Mouse (Mus musculus) frontal cortex, postnatal 36 days (tissue): ENCODE measurements around the gene Sh3pxd2a.

Experiments
- DNase-seq, 2 experiments: peaks; one replicate each; pipeline ENCODE4 v3.0.0; 2022; ENCODE audit warnings: low spot score in 2 of 2

Gene Sh3pxd2a

DNA sequence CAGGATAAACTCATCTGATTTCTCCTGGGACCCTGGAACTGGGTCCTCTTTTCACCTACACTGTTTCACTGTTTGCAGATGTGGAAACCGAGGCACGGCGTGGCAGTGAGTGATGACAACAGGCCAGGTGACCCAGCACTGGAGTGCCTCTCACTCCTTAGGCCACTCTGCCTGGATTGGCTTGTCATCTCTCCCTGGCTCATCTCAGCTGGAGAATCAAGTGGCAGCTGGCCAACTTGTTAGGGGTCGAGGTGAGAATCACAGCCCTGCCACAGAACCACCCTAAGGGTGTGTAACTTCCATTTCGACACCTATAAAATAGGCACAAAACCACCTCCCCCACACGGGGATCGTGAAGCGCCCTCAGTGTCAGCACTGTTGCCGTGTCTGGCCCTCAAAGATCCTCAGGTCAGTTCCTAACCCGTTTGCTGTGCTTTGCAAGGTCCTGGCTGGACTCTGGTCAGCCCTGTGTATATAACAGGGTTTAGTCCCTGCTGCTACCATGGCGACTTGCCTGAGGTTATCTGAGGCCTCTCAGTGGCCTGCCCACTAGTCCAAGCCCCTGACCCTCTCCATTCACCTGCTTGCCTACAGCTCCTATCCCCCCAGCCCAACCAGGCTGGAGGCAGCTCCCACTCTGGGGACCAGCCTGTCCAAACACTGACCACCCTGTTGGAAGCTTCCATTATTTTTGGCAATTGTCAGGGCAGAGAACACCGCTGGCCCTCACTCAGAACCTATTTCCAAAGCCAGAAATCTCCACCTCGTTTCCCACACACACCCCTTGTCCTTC, 6.3 kb downstream of the Sh3pxd2a start:
- DNase-seq, result no peak

DNA sequence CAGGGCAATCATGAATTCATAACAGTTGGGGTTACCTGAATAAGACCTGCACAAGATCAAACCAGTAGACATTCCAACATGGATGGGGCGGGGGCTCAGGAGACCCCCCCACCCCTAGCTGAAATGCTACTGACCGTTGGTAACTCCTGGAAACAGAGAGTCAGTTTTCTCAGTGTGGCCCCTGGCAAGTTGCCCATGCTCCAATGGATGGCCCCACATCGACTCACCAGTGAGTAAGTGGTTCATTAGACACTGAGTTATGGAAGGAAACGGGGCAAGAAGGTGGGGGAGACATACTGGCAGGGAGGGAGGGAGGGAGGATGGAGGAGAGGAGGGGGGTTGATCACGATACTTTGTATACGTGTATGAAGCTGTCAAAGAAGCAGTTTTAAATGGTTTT, 8.2 kb downstream of the Sh3pxd2a start:
- DNase-seq, result no peak

DNA sequence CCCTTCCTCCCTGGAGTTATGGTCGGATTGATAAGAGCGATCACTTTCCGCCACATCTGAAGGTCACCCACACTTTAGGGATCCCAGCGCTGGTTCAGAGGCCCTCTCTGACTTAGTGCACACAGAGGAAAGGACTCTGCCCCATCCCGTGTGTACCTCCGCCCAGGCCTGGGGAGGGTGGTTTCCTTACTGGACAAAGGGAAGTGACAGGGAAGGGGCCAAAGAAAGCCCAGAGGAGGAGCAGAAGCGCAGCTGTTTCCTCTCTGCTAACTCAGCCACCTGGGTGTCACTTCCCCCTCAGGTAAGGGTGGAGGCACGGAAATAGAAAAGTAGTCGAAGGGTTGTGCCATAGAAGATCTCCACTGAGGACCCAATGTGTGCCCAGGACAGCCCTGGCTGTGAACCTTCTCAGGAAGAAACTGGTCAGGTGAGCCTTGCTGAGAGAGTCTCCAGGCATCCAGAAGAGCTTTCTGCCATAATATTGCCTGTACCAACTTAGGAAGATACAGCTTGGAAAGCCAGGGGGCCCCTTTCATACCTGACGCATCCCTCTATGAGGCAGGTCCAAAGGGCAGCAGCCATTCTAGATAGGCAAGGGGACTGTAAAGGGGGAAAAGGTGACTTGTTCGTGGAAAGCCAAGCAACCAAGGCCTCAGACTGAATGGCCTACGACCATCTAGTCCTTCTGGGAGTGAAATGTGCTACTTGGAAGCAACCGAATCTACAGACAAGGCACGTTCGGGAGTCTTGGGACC, 9.0 kb downstream of the Sh3pxd2a start:
- no peak for DNase-seq

DNA sequence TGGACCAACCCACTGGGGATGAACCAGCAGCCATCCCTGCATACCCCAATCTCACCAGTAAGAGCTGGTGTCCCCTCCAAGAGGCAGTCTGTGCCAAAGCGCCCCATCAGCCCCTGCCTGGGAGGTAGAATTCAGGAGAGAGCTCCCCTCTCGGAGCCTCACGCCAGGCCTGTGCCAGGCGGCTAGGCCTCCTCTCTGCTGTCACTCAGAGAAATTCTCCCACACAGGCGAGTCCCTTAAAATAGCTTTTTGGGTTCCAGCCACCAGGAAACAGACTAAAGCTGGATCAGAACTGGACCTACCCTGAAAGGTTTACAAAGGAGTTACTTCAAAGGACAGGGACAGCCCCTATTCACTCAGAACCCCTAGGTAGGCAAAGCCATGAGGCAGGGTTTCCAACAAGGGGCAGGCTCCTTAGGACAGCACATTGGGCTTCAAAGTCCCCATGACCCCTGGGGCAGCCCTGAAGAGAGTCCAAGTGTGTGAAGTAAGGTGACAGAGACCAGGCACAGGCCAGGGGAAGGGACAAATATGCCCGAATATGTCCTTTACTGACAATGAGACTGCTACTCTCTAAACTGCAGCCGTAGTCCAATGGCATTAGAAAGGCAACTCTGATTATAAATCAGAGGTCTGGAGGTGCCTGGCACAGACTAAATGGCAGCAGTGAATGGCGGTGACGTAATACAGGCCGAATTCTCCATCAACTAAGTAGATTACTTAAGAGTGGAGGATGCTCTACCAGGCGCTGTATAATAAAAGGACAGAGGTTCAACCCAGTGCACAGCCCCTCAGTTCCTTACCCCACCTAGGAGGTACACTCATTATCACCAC, 9.8 kb downstream of the Sh3pxd2a start:
- DNase-seq, result peak; percentile 33 to 59

DNA sequence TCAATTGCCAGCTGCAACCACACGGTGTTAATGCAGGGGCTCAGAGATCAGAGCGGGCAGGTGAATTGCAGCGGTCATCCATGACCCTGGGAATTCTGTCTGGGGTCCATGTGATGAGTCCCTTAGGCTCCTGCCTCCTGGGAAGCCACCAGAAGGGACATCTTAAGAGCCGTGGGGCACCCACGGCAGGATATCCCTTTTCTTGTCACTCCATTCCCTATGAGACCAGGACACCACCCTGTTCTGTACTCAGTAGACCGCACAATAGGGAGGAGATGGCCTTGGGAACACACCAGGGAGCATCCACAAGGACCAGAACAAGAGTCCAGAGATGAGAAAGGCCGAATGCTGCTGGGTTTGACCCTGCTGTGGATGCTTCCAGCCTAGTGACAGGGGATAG, 10.8 kb downstream of the Sh3pxd2a start:
- no peak for DNase-seq

DNA sequence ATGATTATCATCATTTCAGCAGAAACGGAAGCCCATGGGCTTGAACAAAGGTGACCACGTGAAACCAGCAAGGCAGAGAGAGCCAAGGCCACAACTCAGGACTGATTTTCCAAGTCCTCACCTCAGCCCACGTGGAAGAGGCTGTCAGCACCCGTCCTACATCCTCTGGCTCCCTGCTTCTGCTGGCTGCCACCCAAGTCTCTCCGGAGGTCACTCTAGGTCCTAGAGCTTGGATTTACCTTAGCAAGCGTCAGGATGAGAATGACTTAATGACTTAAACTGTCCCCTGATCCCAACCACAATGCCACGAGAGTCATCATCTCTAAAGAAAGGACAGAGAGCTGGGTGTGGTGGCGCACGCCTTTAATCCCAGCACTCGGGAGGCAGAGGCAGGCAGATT, 11.5 kb downstream of the Sh3pxd2a start:
- DNase-seq, result no peak

DNA sequence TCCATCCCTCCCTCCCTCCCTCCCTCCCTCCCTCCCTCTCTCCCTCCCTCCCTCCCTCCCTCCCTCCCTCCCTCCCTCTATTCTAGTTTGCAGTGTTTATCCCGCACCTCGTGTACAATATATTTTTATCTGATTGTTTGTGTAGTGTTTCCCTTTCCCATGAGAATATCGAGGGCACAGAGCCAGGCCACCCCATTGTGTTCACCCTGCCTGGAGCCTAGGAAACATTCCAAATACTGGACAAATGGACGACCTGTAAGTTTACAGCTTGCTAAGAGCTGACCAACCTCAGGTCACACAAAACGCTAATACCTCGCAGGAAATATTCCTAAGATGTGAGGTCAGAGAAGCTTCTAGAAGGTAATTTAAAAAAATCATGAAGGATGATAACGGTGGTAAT, 12.0 kb downstream of the Sh3pxd2a start:
- no peak for DNase-seq

DNA sequence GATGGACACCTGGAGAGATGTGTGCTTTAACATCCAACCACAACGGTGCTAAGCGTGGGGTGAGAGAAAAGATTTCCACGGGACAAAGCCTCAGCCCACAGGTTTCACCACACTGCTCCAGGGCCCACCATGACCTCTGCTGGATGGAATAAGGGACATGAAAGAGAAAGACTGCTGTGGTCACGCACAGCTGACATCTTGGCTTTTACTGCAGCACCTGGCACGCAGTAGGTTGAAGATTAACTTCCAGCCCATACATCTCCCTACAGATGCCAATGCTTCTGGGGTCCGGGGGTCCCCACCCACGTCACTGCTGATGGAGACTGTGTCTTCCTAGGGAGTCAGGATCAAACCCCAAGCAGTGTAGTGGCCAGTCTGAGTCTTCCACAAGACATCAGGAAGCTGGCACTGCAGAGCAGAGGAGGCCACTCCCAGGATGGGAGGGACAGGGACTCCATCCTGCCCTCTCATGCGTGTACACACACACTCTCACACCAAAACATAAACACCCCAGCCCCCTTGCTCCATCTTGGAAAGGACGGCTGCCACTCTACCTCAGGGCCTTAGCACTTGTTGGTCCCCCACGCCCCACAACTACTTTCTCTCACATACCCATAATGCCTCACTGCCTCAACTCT, 12.6 kb downstream of the Sh3pxd2a start:
- no peak for DNase-seq

DNA sequence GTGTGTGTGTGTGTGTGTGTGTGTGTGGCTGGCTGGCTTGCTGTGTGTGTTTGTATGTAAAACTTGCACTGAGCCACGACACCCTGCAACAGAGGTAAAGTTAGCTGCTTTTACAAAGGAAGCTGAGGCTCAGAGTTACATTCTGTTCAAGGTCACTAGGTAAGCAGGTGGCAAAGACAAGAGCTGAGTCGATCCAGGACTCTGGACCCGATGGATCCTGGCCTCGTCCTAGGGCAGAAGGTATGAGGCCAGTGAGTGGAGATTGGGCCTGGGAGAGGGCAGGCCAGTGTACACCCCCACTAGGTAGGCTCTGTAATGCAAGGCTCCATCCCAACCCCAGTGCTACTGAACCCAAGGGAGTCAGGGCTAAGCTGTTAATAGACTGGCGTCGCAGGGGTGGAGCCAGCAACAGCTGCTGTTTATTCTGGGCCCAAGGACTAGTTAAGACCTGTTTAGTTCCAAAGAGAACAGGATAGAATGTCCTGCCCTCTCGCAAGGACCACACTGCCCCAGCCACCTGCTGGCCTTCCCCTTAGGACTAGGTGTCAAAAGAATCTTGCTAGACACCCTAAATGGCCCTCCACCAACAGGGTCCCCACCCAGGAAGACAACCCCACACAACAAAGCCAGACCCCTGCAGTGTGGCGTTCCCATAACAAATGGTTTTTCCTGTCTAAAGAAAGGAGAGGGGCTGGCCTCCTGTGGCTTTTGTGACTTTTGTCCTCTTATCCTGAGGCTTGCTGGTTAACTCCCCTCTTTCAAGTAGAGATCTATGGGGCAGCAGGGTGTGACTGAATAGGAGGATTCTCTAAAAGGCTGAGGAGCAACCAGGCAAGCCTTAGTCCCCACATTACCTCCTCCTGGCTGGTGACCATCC, 13.7 kb downstream of the Sh3pxd2a start:
- DNase-seq, result no peak

DNA sequence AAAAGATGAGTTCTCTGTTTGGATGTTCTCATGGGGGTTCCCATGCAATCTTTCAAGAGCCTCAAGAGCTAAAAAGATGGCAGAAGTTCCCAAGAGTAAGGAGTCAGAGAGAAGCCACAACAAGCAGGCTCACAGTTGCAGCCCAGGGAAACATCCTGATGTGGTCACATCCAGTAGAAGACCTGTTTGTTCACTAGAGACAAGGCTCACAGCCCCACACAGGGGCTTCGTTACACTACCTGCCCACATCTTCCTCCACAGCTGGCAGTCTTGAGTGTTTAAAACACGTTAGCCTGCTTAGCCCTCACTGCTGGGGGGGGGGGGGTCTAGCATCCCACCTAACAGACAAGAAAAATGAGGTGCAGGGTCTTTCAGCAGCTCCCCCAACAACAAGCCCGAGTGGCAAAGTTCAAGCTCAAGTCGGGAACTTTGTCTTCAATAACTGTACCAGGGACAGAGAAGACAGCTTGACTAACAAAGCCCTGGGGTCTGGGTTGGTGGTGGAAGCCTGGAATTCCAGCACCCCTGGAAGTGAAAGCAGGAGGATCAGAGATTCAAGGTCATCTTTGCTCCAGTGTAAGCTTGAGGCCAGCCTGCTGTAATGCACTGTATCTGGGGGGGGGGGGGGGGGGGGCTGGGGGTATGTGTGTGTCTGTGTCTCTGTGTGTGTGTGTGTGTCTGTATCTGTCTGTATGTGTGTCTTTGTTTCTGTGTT, 14.5 kb downstream of the Sh3pxd2a start:
- DNase-seq, result no peak

DNA sequence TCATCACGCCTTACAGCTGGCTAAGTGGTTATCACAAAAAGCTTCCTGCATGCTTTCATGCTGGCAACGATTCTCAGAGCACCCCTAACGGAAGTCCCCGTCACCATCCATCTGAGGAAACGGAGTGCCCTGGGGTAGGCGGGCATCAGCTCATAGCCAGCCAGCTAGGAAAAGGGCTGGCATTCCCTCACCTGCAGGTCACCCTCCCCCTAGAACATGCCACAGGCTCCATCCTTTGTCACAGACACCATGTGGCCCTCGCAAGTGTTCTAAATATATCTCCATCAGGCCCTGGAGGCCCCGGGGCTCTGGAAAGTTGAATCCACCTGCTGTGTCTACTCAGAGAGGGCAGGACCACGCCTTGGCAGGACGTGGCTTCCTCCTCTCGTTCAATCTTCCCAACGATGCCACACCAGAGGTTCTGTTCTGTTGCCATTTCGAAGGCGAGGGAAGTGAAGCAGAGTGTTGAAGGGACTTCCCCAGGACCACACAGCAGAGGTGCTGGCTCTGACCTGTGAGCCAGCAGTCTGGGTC, 15.5 kb downstream of the Sh3pxd2a start:
- no peak for DNase-seq

DNA sequence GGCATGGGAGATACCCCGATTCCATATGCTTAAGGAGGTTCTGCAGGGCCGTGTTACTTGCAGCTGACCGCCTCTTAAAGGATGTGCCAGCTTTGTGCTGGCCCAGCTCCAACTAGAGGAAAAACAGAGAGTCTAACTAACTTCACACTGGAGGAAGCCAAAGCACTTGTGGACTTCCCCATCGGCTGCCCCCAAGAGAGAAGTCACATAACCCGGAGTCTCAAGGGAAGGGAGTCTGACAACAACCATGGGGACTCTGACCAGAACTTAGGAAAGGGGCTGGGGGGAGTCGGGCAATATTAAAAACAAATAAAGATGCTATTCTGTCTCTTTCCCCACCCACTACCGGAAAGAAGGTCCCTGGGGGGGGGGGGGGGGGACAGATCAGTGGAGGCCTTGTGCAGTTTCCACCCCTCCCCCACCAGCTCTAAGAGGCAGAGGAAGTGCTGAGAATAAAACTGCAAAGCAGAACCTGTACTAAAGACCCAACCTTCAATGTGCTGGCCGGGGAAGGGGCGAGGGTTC, 17.3 kb downstream of the Sh3pxd2a start:
- DNase-seq, result no peak

DNA sequence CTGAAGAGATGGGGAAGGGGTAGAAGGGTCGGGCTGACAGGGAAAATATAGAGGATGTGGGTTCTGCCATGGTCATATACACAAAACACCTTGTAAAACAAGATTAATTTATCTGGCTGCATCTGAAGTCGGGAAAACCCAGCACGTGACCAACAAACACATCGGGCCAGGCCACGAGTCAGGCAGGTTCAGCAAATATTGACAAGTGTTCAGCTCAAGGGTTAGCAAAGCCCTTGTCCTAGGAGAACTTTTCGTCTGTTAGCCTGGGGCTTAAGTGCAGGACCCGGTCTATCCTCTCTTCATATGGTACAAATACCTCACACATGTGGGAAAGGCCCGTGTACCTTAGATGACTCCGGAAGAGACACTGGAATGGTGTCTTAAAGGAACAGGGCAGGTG, 18.1 kb downstream of the Sh3pxd2a start:
- no peak for DNase-seq

DNA sequence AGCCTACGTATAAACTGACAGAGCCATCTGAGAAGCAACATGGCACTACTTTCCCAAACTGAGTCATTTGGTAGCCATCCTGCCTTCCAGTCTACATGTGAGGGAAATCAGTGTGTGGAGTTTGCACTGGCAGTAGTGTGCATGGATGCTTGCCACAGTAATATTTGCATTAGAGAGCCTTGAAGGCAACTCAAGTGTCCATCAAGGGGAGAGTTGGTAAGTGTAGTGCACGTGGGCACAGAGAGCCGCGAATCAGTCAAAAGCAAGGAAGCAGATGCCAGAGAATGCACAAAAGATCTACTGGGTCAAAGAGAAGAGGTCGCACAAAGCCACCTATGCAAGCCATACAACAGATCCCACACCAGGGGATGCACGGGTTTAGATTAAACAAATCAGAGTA, 18.5 kb downstream of the Sh3pxd2a start:
- DNase-seq, result no peak

DNA sequence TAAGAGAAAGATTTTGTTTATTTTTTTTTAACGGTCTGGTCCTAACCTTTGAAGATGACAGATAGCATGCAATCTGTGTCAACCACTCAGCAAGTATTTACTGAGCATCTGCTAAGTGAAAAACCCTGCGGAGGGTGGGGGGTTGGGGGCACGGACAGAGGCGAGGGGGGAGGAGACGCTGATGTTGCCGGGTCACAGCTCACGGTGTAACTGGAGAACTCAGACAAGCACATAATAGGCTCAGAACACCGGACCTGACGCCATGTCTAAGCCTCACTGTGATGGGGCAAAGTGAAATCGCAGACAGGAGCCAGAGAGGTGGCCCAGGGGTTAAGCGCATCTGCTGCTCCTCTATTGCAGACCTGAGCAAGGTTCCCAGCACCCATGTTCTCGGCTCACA, 19.7 kb downstream of the Sh3pxd2a start:
- no peak for DNase-seq

DNA sequence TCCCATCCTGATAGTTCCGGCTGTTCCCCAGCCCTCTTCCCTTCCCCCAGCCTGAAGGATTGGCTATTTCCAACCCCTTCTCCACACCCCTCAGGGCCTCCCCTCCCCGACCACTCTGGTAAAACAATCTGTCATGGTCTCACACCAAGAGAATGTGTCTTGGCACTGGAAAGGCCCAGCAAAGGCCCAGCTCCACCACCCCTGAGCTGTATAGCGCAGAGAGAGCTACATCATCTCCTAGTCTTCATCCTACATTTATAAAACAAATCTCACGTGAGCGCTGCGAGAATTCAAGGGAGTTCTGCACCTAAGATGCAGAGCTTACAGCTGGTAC, 21.9 kb downstream of the Sh3pxd2a start:
- no peak for DNase-seq

DNA sequence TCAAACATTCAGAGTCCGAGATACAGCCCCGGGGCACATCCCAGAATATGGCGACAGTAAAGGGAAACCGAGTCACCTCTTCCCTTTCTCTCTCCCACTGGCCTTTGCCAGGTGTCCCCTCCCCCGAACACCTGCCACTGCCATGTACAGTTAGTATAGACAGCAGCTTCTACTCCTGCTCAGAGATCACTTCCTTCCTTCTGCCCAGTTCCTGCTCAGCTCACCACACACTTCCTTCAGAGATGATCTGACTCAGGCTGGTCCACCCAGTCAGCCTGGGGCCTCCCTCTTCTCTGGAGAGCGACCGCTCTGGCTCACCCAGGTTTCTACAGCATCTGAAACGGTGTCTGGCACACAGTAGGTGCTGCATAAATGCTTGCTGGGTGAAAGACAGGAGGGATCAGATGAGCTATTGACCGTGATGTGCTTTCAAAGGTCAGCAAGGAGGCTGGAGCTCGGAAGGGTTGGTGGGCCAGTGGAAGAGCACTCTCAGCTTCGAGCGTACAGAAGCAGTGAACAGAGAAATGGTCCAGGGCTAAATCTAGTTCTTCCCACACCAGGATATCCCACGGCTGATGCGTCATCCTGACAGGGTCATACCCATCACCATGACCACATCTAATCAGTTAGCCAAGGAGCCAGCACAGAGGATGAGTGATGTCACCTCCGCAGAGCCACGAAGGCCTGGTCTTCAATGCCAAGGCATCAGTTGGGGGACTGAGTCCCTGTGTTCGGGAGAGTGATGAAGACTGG, 22.5 kb downstream of the Sh3pxd2a start:
- no peak for DNase-seq

DNA sequence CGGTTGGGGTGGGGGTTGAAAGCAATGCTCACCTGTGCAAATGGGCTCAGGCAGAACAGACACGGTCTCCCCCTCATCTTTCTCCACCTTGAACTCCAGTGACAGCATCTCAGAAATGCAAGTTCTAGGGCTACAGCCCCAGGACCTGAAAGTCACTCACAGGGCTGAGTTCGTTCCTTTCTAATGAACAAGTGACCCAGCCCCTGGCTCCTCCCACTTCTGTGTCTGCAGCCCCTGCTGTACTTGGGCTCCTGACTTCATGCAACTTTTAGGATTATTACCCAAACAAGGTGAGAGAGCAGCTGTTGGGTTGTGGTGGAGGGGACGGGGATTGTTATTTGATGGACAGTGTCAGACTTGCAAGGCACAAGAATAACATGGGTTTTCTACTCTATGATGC, 23.2 kb downstream of the Sh3pxd2a start:
- no peak for DNase-seq

DNA sequence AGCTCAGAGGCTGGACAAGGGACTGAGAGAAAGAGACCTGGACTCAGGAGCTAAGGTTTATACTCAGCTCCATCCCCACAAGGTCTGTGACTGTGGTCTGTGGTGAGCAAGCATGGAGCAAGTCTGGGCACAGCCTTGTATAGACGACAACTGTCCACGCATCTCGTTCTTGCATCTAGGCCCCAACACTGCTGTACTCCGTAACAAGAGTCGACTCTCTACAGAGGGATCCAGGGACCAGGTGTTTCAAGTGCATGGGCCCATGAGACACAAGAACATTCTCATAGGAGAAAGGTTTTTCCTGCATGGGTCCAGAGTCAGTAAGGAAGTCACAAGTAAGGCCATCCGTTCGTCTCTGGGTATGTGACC, 23.8 kb downstream of the Sh3pxd2a start:
- DNase-seq, result no peak
